Mouse (Mus musculus) limb, embryonic 13.5 days (tissue): ENCODE data around the gene Wdr35. TPM values are rescaled to one million over a fixed set of nuclear protein-coding genes. Genes with fewer than 3 reads are reported as not detected.
A peak's percentile ranks its signal among the peaks of the same experiment; 100 is the strongest.

Source experiments
- ATAC-seq: fragments of 200-750 bp; cut with Nextera tagmentation; 2 replicates; pipeline ENCODE4 v1.8.0; 2017; ENCODE audit warnings: low read depth, moderate number of reproducible peaks, moderate TSS enrichment; ENCODE audit not compliant: low FRiP score
- H3K27ac ChIP-seq: fragments of 300-500 bp; sonication (generic); 2 replicates; pipeline ENCODE4 v1.5.1; 2015; ENCODE audit warnings: inconsistent platforms, mild to moderate bottlenecking, moderate library complexity
- H3K27me3 ChIP-seq: fragments of 300-500 bp; sonication (generic); 2 replicates; pipeline ENCODE4 v1.6.1; 2015; ENCODE audit warnings: mild to moderate bottlenecking, inconsistent platforms
- H3K36me3 ChIP-seq: fragments of 300-500 bp; sonication (generic); 2 replicates; pipeline ENCODE4 v1.6.1; 2015; ENCODE audit warnings: inconsistent platforms, mild to moderate bottlenecking, moderate library complexity
- H3K4me1 ChIP-seq: fragments of 300-500 bp; sonication (generic); 2 replicates; pipeline ENCODE4 v1.6.1; 2015; ENCODE audit warnings: inconsistent platforms
- H3K4me2 ChIP-seq: fragments of 300-500 bp; sonication (generic); replicated peaks from 2 replicates; pipeline ENCODE4 v1.6.1; 2015; ENCODE audit warnings: inconsistent platforms, mild to moderate bottlenecking, moderate library complexity
- H3K4me3 ChIP-seq: fragments of 300-500 bp; sonication (generic); 2 replicates; pipeline ENCODE4 v1.5.1; 2015; ENCODE audit warnings: moderate library complexity, mild to moderate bottlenecking, inconsistent platforms
- H3K9ac ChIP-seq: fragments of 300-500 bp; sonication (generic); 2 replicates; pipeline ENCODE4 v1.6.1; 2015; ENCODE audit warnings: mild to moderate bottlenecking, inconsistent platforms
- H3K9me3 ChIP-seq: fragments of 300-500 bp; sonication (generic); 2 replicates; pipeline ENCODE4 v1.6.1; 2016; ENCODE audit warnings: inconsistent platforms
- WGBS: fragments of 180-500 bp; shearing (Covaris S2); methylation state at CpG from one replicate; pipeline ENCODE4 v1.1.7; 2015; 5-methylcytosine and 5-hydroxymethylcytosine counted together
- polyA plus RNA-seq: library from polyadenylated mRNA; unstranded; fragments of >200 nt; fragmentation: Nextera tagmentation; extraction: Ambion mirVana; gene quantifications from 2 replicates; pipeline ENCODE4 v1.2.1, GENCODE M21; 2015

Gene Wdr35
- polyA plus RNA-seq, 1 experiment from 2014 or later: 29.9 TPM

DNA sequence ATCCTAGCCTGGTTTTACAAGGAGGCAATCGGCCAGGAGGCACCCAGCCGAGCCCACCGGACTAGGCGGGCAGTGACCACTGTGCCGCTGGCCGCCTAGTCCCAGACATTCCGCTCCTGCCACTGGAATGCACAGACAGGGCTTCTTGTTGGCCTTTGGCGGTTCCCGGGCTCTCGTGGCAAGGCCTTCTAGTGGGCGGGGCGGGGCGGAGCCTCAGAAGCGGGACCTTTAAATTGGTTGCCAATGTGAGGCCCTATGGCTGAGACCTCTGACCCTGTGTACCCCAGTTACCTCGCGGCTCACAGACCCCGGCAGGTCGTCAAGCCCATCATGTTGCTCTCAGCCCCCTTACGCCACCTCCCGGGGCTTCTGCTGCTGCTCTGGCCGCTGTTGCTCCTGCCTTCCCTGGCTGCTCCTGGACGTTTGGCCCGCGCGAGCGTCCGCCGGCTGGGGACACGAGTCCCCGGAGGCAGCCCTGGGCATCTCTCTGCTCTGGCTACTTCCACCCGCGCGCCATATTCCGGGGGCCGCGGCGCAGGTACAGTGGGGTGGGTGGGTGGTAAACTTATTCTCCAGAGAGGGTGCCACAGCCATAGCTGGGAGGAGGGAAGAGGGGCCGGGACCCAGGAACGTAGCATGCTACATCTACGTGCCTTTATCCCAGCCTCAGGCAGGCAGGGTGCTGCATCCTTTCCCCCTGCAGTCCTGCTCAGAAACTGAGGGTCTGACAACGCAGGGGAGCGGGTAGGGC is 25.8 kb upstream of the Wdr35 start, which contains the start of gene Matn3:
Matn3 (plus strand) TSS at position 216 of the 751 bp plus-strand sequence.
- WGBS: under 1% methylated on average over 42 of the region's 42 CpGs
- Histone ChIP-seq H3K9me3 (no peaks in the 10 kb centered on the region), H3K9ac (peak within 1 kb of the TSS; percentile 66), H3K4me3 (peak within 1 kb of the TSS; percentile 52), H3K4me2 (peak within 1 kb of the TSS; percentile 98), H3K27me3 (no peaks in the 10 kb centered on the region; the same call in 1 of the 2 replicates), H3K36me3 (no peaks in the 10 kb centered on the region), H3K4me1 (peaks cover 24% of the 10 kb centered on the region), H3K27ac (peak within 1 kb of the TSS; percentile 52)
- peak; percentile 73 for ATAC-seq

GRCm38 (mm10) chr12:8953136-8953535 is 20.6 kb upstream of the Wdr35 start:
- 28% methylated on average over 10 of the region's 10 CpGs for WGBS
- no peak overlapping the region for H3K4me2 ChIP-seq
- ATAC-seq: no peak
- H3K4me3 ChIP-seq: no peak overlapping the region
- peaks cover 27% of the 10 kb centered on the region for H3K4me1 ChIP-seq
- no peaks in the 10 kb centered on the region for H3K9me3 ChIP-seq
- H3K27me3 ChIP-seq: no peaks in the 10 kb centered on the region; the same call in 1 of the 2 replicates
- H3K36me3 ChIP-seq: no peaks in the 10 kb centered on the region
- no peak overlapping the region for H3K9ac ChIP-seq
- peak overlapping the region; percentile 86; the same call in 1 of the 2 replicates for H3K27ac ChIP-seq

DNA sequence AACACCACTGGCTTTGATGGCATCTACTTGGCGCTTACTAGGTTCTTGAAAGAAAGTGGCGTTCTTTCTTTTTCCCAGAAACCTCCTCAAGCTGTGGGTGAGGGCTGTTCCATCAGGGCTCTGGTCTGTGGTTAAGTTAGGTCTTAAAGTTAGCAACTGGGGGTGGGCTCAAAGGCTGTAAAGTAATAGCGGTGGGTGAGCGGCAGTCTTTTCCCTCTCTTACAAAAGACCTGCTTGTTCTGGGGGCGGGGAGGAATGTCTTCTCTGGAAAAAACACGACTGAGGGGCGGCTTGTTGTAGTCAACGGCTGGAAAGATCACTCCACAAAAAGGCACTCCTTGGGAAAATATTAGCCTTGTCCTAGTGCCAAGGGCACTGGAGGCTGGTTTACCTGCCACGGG is 19.5 kb upstream of the Wdr35 start:
- no peak overlapping the region for H3K9ac ChIP-seq
- H3K9me3 ChIP-seq: no peaks in the 10 kb centered on the region
- 33% methylated on average over 9 of the region's 9 CpGs for WGBS
- peak; percentile 87 for ATAC-seq
- no peaks in the 10 kb centered on the region for H3K27me3 ChIP-seq
- no peak overlapping the region for H3K4me3 ChIP-seq
- H3K36me3 ChIP-seq: no peaks in the 10 kb centered on the region
- peaks cover 21% of the 10 kb centered on the region for H3K4me1 ChIP-seq
- H3K4me2 ChIP-seq: peak overlapping the region; percentile 21; the same call in 1 of the 2 replicates
- peak overlapping the region; percentile 86 for H3K27ac ChIP-seq

GRCm38 (mm10) chr12:8961607-8962316 is 11.9 kb upstream of the Wdr35 start:
- H3K4me3 ChIP-seq: no peak overlapping the region
- H3K4me1 ChIP-seq: peaks cover 9% of the 10 kb centered on the region; the same call in 1 of the 2 replicates
- no peaks in the 10 kb centered on the region for H3K27me3 ChIP-seq
- WGBS: 48% methylated on average over 9 of the region's 9 CpGs
- H3K9ac ChIP-seq: no peak overlapping the region
- H3K9me3 ChIP-seq: no peaks in the 10 kb centered on the region
- peak overlapping the region; percentile 66; the same call in 1 of the 2 replicates for H3K27ac ChIP-seq
- peak; percentile 59; the same call in 1 of the 2 replicates for ATAC-seq
- no peaks in the 10 kb centered on the region for H3K36me3 ChIP-seq
- H3K4me2 ChIP-seq: no peak overlapping the region

DNA sequence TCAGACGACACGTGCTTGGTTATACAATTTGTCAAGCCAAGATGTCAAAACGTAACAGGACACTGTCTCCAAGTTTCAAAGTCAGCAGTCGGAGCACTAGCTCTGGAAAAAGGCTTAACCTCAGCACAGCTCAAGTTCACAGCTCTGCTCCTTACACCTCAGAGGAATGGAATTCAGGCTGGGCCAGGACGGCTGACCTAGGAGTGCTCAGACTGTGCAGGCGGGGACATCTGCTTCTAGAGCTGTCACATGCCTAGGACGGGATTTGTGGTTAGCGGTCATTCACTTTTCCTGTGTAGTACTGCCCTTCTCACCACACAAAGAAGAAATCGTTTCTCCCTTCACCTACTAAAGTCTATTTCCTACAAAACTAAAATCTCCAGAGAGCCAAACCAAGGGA is 3.9 kb upstream of the Wdr35 start:
- Histone ChIP-seq H3K27ac (peak overlapping the region; percentile 29; the same call in 1 of the 2 replicates), H3K4me3 (no peak overlapping the region), H3K27me3 (no peaks in the 10 kb centered on the region), H3K9me3 (no peaks in the 10 kb centered on the region), H3K4me1 (peaks cover 14% of the 10 kb centered on the region), H3K36me3 (no peaks in the 10 kb centered on the region), H3K9ac (no peak overlapping the region), H3K4me2 (no peak overlapping the region)
- WGBS: 6% methylated on average over 9 of the region's 9 CpGs
- ATAC-seq: peak; percentile 90

- Histone ChIP-seq H3K27me3 (no peaks in the 10 kb centered on the region), H3K4me3 (peak overlapping the region; percentile 74), H3K4me2 (peak overlapping the region; percentile 88), H3K27ac (no peak overlapping the region), H3K9me3 (no peaks in the 10 kb centered on the region), H3K36me3 (peaks cover 18% of the 10 kb centered on the region), H3K4me1 (peaks cover 17% of the 10 kb centered on the region), H3K9ac (no peak overlapping the region)
- 94% methylated on average over 3 of the region's 3 CpGs for WGBS
- ATAC-seq: no peak
Observed at GRCm38 (mm10) chr12:8975076-8975475, 1.4 kb downstream of the Wdr35 start.

GRCm38 (mm10) chr12:8993231-8993630 is 19.5 kb downstream of the Wdr35 start:
- Histone ChIP-seq H3K27ac (no peak overlapping the region), H3K27me3 (no peaks in the 10 kb centered on the region), H3K9me3 (no peaks in the 10 kb centered on the region), H3K36me3 (peaks cover 26% of the 10 kb centered on the region), H3K4me1 (peaks cover 5% of the 10 kb centered on the region; the same call in 1 of the 2 replicates), H3K4me2 (no peak overlapping the region), H3K4me3 (no peak overlapping the region), H3K9ac (no peak overlapping the region)
- WGBS: 77% methylated on average over 8 of the region's 8 CpGs
- ATAC-seq: no peak

DNA sequence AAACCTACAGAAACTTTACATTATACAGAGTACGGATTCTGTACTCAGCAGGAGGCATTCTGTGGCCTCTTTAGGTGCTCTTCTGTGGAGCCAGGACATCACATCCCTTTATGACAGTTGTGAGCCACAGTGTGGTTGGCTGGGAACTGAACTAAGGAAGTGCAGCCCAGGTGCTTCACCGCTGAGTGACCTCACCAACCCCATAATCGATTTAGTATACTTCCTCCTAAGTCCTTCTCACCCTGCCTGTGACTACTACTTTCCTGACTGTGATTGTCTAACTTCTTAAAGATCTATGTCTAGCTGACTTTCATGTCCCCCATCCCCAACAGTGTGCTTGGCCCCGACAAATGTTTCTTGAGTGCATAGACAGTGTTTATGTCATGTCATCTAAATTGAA is 24.6 kb downstream of the Wdr35 start:
- Histone ChIP-seq H3K27ac (no peak overlapping the region), H3K9ac (no peak overlapping the region), H3K9me3 (no peaks in the 10 kb centered on the region), H3K4me2 (no peak overlapping the region), H3K4me3 (no peak overlapping the region), H3K36me3 (peaks cover 14% of the 10 kb centered on the region), H3K4me1 (peaks cover 8% of the 10 kb centered on the region; the same call in 1 of the 2 replicates), H3K27me3 (no peaks in the 10 kb centered on the region)
- ATAC-seq: no peak
- WGBS: 88% methylated on average over 4 of the region's 4 CpGs

- H3K9me3 ChIP-seq: no peaks in the 10 kb centered on the region
- peaks cover 10% of the 10 kb centered on the region for H3K36me3 ChIP-seq
- H3K4me1 ChIP-seq: peaks cover 8% of the 10 kb centered on the region; the same call in 1 of the 2 replicates
- ATAC-seq: no peak
- 13% methylated on average over 5 of the region's 5 CpGs for WGBS
- H3K9ac ChIP-seq: no peak overlapping the region
- no peak overlapping the region for H3K27ac ChIP-seq
- H3K27me3 ChIP-seq: no peaks in the 10 kb centered on the region
- H3K4me3 ChIP-seq: no peak overlapping the region
- no peak overlapping the region; the same call in 1 of the 2 replicates for H3K4me2 ChIP-seq
Observed at GRCm38 (mm10) chr12:9002038-9002648, 28.5 kb downstream of the Wdr35 start.

DNA sequence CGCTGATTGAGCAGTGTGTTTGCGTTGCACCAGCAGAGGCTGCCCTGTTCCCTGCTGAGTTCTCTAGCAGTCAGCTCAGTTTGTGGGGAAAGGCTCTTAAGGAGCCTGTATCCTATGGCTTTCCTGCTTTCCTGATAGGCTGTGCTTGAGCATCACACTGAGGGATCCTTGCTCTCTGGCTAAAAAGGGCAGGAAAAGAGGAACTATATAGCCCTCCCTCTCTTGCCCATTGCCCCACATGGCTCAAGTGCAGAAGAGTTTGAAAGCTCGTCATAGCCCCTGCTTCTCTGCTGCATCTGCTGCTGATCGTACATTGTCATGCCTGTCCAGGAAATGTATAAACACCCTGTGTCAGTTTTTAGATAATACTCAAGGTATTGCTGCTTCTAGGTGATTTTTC is 33.5 kb downstream of the Wdr35 start:
- Histone ChIP-seq H3K9me3 (no peaks in the 10 kb centered on the region), H3K27ac (no peak overlapping the region), H3K4me2 (no peak overlapping the region), H3K36me3 (peaks cover 24% of the 10 kb centered on the region), H3K27me3 (no peaks in the 10 kb centered on the region), H3K4me3 (no peak overlapping the region), H3K9ac (no peak overlapping the region), H3K4me1 (peaks cover 8% of the 10 kb centered on the region; the same call in 1 of the 2 replicates)
- no peak for ATAC-seq
- 66% methylated on average over 4 of the region's 4 CpGs for WGBS

- peaks cover 29% of the 10 kb centered on the region for H3K36me3 ChIP-seq
- H3K27ac ChIP-seq: no peak overlapping the region
- H3K4me1 ChIP-seq: peaks cover 5% of the 10 kb centered on the region; the same call in 1 of the 2 replicates
- H3K27me3 ChIP-seq: no peaks in the 10 kb centered on the region
- no peak overlapping the region for H3K4me2 ChIP-seq
- 94% methylated on average over 6 of the region's 6 CpGs for WGBS
- no peak for ATAC-seq
- H3K9ac ChIP-seq: no peak overlapping the region
- no peaks in the 10 kb centered on the region for H3K9me3 ChIP-seq
- no peak overlapping the region for H3K4me3 ChIP-seq
Observed at GRCm38 (mm10) chr12:9007811-9008210, 34.1 kb downstream of the Wdr35 start.

GRCm38 (mm10) chr12:9010311-9010710 is 36.6 kb downstream of the Wdr35 start:
- no peak overlapping the region for H3K27ac ChIP-seq
- no peaks in the 10 kb centered on the region for H3K27me3 ChIP-seq
- peaks cover 41% of the 10 kb centered on the region for H3K36me3 ChIP-seq
- no peak overlapping the region for H3K4me2 ChIP-seq
- H3K4me3 ChIP-seq: no peak overlapping the region
- ATAC-seq: no peak
- no peak overlapping the region for H3K9ac ChIP-seq
- WGBS: 66% methylated on average over 4 of the region's 4 CpGs
- peaks cover 5% of the 10 kb centered on the region; the same call in 1 of the 2 replicates for H3K4me1 ChIP-seq
- no peaks in the 10 kb centered on the region for H3K9me3 ChIP-seq
